18 mouse cellular contexts compared by ENCODE assay signal in the genomic region with DNA sequence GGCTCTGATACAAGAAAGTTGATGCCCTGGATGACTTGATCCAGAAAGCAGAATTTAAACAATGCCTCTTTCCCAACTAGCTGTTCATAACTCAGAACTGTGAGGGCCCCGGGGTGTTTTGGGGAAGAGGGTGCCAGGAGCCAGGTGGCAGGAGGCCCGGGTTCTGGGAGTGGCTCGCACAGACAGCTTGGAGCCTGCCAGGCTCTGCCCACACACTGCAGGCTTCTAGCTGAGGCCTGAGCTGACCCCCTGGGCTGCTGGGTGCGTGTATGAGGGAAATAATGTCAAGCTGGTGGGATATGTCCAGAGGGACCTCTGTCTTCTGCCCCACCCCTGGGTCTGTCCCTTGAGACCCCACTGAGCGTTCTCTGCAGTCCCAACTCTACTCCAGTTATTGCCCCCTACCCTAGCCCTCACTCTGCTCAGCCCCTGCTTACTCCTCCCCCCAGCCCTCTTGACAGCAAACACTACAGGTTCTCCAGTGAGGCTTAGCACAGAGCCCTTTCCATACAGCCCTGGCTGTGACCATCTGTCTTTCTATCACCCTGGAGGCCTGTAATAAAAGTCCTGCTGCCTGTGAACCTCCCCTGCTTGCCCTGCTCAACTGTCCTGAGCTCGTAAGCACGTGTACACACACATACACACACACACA. TPM values are rescaled to one million over a fixed set of nuclear protein-coding genes. Genes with fewer than 3 reads are reported as not detected.
DNase-seq lines count a peak whose midpoint lies in the region; ATAC-seq lines count a peak whose summit lies in the region.
"Had no signal": no experiment of that assay in that cellular context is flagged by ENCODE, and none has a peak within 500 bp of the region (broad histone marks: within the 10 kb centered on the region; RNA-seq: fewer than 3 reads in every experiment).

No protein-coding gene starts in this region.

- H3K27me3 ChIP-seq in stomach, embryonic 15.5 days (replicated peaks) = no peaks in the 10 kb centered on the region
- H3K27me3 ChIP-seq: limb, embryonic 13.5 days had no signal

- DNase-seq in cerebellum, adult 9-11 months = peak; percentile 70
- DNase-seq in left cerebral cortex, adult 18-20 months (ENCODE audit: low spot score in 2 of 2) = peak; percentile 26 to 39
- DNase-seq in left cerebral cortex, adult 8-10 months (ENCODE audit: low spot score in 2 of 2) = no peak
- DNase-seq in retina, postnatal 1 day = peak; percentile 56
- DNase-seq in retina, embryonic 14.5 days (ENCODE audit: low spot score) = no peak
- no peak for DNase-seq in layer of hippocampus, postnatal 36 days
- DNase-seq: heart, adult 18-20 months; heart, postnatal 10 days; kidney, adult 8-10 months; right cerebral cortex, postnatal 25 days had no signal

- no peaks in the 10 kb centered on the region for H3K36me3 ChIP-seq in stomach, embryonic 15.5 days
- H3K36me3 ChIP-seq: G1E; limb, embryonic 13.5 days; midbrain, embryonic 10.5 days had no signal

- peaks cover 23% of the 10 kb centered on the region for H3K4me1 ChIP-seq in stomach, embryonic 15.5 days

- H3K27ac ChIP-seq in stomach, embryonic 15.5 days = peak overlapping the region; percentile 81
- H3K27ac ChIP-seq: limb, embryonic 13.5 days; midbrain, embryonic 10.5 days had no signal

- peak overlapping the region; percentile 37 for H3K4me2 ChIP-seq in stomach, embryonic 15.5 days
- H3K4me2 ChIP-seq: limb, embryonic 13.5 days had no signal

- no peak overlapping the region; the same call in 1 of the 2 replicates for H3K9ac ChIP-seq in stomach, embryonic 15.5 days
- H3K9ac ChIP-seq: limb, embryonic 13.5 days had no signal

- 51% methylated on average over 7 of the region's 7 CpGs for WGBS in stomach, embryonic 15.5 days

- peak overlapping the region; percentile 35; the same call in 1 of the 2 replicates for H3K4me3 ChIP-seq in stomach, embryonic 15.5 days (replicated peaks)
- H3K4me3 ChIP-seq: erythroblast, embryonic 14.5 days; limb, embryonic 13.5 days; midbrain, embryonic 10.5 days had no signal

- H3K9me3 ChIP-seq in stomach, embryonic 15.5 days = no peaks in the 10 kb centered on the region
- H3K9me3 ChIP-seq: limb, embryonic 13.5 days; midbrain, embryonic 10.5 days had no signal

- ATAC-seq in cerebellum, adult (ENCODE audit: insufficient number of reproducible peaks, low FRiP score, low TSS enrichment) = no peak
- no peak for ATAC-seq in stomach, embryonic 15.5 days (ENCODE audit: insufficient read depth, low FRiP score, low read depth)

RNA-seq across cellular contexts. Expression of a gene that starts 2.3 kb away (rescaled TPM):
- 1 to 10 TPM in 1 of 2 experiments, not detected in 1; 1.2 TPM for total RNA-seq in left cerebral cortex, adult 18-20 months (2021)
- total RNA-seq in left cerebral cortex, adult 8-10 months (2022) = 1 to 10 TPM in 3 of 4 experiments, under 1 TPM in 1; 0.75 to 2.1 (median 1.2) TPM
- 364 and 383 TPM in 2 replicates for polyA plus RNA-seq in stomach, embryonic 15.5 days (2015; fragmentation: Nextera tagmentation; extraction: Ambion mirVana)
- not detected for total RNA-seq in layer of hippocampus, postnatal 36 days (2021)
- total RNA-seq: neutrophil, adult 5-6 weeks had no signal
- polyA plus RNA-seq: erythroblast, embryonic 14.5 days; G1E had no signal

RNA-seq across cellular contexts. Expression of a gene that starts 15.0 kb away (rescaled TPM):
- 10 to 100 TPM; 32.9 to 35.9 TPM for total RNA-seq in left cerebral cortex, adult 18-20 months (2021)
- total RNA-seq in left cerebral cortex, adult 8-10 months (2022) = 10 to 100 TPM; 35.0 to 50.6 (median 40.8) TPM
- 1.6 and 1.9 TPM in 2 replicates for polyA plus RNA-seq in stomach, embryonic 15.5 days (2015; fragmentation: Nextera tagmentation; extraction: Ambion mirVana)
- 10 to 100 TPM; 32.5 to 36.7 TPM for total RNA-seq in layer of hippocampus, postnatal 36 days (2021)
- polyA plus RNA-seq: erythroblast, embryonic 14.5 days; G1E had no signal

RNA-seq across cellular contexts. Expression of a gene that starts 17.2 kb away (rescaled TPM):
- total RNA-seq in left cerebral cortex, adult 18-20 months (2021) = 10 to 100 TPM; 74.1 to 90.2 TPM
- total RNA-seq in left cerebral cortex, adult 8-10 months (2022) = 100 to 1,000 TPM in 2 of 4 experiments, 10 to 100 TPM in 2; 57.6 to 144 (median 110) TPM
- 89.3 and 110 TPM in 2 replicates for polyA plus RNA-seq in stomach, embryonic 15.5 days (2015; fragmentation: Nextera tagmentation; extraction: Ambion mirVana)
- total RNA-seq in layer of hippocampus, postnatal 36 days (2021) = 100 to 1,000 TPM in 1 of 2 experiments, 10 to 100 TPM in 1; 85.4 to 102 TPM
- total RNA-seq: G1E; neutrophil, adult 5-6 weeks had no signal
- polyA plus RNA-seq: G1E had no signal

RNA-seq across cellular contexts. Expression of a gene that starts 22.9 kb away (rescaled TPM):
- total RNA-seq in left cerebral cortex, adult 18-20 months (2021) = 100 to 1,000 TPM; 148 to 187 TPM
- total RNA-seq in left cerebral cortex, adult 8-10 months (2022) = 100 to 1,000 TPM; 162 to 173 (median 169) TPM
- 21.6 and 25.0 TPM in 2 replicates for polyA plus RNA-seq in stomach, embryonic 15.5 days (2015; fragmentation: Nextera tagmentation; extraction: Ambion mirVana)
- 100 to 1,000 TPM; 111 to 125 TPM for total RNA-seq in layer of hippocampus, postnatal 36 days (2021)
- total RNA-seq: G1E had no signal
- polyA plus RNA-seq: C2C12; erythroblast, embryonic 14.5 days; G1E had no signal

RNA-seq across cellular contexts. Expression of a gene that starts 31.9 kb away (rescaled TPM):
- 10 to 100 TPM; 35.5 to 36.7 TPM for total RNA-seq in left cerebral cortex, adult 18-20 months (2021)
- 10 to 100 TPM; 25.8 to 33.5 (median 30.0) TPM for total RNA-seq in left cerebral cortex, adult 8-10 months (2022)
- polyA plus RNA-seq in stomach, embryonic 15.5 days (2015; fragmentation: Nextera tagmentation; extraction: Ambion mirVana) = 27.1 and 29.0 TPM in 2 replicates
- 10 to 100 TPM; 23.3 to 26.5 TPM for total RNA-seq in layer of hippocampus, postnatal 36 days (2021)

Comparison
In these comparisons a context has a peak if more than half of its experiments do, and no peak if none do; other contexts are left out.
1. DNase-seq: peak in cerebellum, adult 9-11 months (single experiment), left cerebral cortex, adult 18-20 months (2 of 2) and retina, postnatal 1 day (single experiment); none in left cerebral cortex, adult 8-10 months (0 of 2), retina, embryonic 14.5 days (single experiment) and layer of hippocampus, postnatal 36 days (0 of 2).